Mouse (Mus musculus): ENCODE measurements around the gene Olfr493.

The Olfr493 gene

DNA sequence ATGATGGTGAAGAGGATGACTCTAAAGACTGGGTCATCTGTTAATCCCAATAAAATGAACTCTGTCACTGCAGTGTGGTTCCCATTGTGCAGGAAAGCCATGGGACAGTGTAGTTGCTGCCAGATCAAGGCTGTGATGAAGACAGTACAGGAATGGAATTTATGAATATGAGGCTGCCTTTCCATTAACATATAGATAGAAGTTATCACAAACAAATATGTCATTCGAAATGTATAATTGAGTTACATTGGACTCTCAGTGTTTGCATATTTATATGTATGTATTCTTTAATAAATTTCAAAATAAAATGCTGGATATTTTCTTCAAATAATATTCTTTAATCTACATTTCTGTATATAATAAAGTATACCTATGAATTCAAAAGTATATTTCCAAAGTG lies at the start of gene Olfr493:
Gene Olfr493 (minus strand): TSS at position 101 of the 400 bp plus-strand sequence.
- no peak for DNase-seq (ENCODE audit: low read depth)

DNA sequence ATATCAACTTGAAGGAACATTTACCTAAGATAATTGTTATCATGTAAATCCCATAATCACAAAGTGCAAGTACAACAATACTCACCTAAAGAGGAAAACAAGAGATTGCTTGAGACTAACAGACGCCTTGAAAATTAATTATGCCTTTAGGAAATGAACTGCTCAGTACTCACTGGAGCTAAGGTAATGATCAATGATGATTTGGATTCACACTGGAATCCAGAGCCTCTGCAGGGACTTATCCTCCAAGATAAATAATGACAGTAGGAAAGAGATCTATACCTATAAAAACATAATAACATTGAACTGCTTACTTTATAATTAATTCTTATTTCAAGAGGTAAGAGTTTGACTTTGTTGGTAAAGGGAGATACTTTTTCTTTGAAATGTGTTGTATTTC lies 46.1 kb upstream of the Olfr493 start, which contains the start of gene Olfr495:
Gene Olfr495 (plus strand): TSS at position 301 of the 400 bp plus-strand sequence.
- DNase-seq (ENCODE audit: low read depth), result no peak

- DNase-seq (ENCODE audit: low read depth), result no peak
These were observed 18.3 kb upstream of the Olfr493 start, which contains the start of gene Olfr494 for GRCm38 (mm10) chr7:108365035-108365434. Olfr494 (plus strand) TSS chr7:108365335.

DNA sequence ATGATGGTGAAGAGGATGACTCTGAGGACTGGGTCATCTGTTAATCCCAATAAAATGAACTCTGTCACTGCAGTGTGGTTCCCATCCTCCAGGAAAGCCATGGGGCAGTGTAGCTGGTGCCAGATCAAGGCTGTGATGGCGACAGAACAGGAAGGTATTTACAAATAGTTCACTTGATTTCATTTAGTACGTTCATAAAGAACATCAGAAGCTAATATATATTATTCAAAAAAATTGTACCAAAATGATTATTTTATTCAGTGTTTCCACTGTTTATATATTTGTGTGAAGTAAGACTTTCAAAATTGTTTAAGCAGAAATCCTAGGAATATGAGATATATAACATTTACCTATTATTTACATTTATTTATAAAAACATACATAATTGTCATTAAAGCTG lies 23.2 kb downstream of the Olfr493 start, which contains the start of gene Olfr492:
Gene Olfr492 (minus strand): TSS at position 101 of the 400 bp plus-strand sequence.
- no peak for DNase-seq (ENCODE audit: low read depth)

DNA sequence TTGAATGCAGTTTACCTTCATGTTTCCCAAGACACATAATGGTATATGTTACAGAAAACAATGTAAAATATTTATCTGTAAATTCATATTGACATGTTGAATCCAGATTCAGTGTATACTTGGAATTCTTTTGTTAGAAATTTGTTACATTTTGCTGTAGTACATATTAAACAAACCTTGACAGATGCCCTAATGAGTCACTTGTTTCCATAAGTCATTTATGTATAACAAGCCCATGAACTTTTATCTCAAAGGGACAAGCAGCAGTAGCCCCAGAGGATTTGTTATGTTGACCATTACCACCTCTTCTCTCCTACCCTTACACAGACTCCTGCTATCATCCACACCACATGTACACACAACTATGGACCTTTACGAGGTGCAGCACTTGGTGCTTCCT lies 33.6 kb downstream of the Olfr493 start, which contains the start of gene Olfr491:
Gene Olfr491 (plus strand): TSS at position 301 of the 400 bp plus-strand sequence.
- DNase-seq (ENCODE audit: low read depth), result no peak
